Mouse (Mus musculus): Measurements from ENCODE around the gene Enoph1. TPM values are rescaled to one million over a fixed set of nuclear protein-coding genes. Genes with fewer than 3 reads are reported as not detected.

The Enoph1 gene
- polyA plus RNA-seq, 1 experiment from 2014 or later = 27.9 TPM

DNA sequence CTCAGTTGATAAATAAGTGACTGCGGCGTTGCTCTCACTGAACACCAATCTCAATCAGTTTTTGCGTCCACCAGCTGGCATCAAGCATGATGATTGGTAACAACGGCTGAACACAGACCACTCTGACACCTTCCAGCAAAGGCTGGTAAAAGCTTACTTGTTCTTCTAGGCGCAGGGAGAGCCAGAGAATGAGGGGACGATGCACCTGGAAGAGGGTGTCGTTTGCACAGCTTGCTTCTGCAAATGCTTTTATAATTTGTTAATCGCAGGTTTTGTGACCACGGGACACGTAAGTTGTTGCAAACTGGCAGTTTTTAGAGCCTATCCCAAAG, 51.4 kb downstream of the Enoph1 start:
- WGBS = 49% methylated on average over 10 of the region's 10 CpGs
- DNase-seq (ENCODE audit: low spot score) (no peak), ATAC-seq (no peak)
- H3K4me3 ChIP-seq (ENCODE audit: low read depth, low read length) = no peak overlapping the region
- H3K27ac ChIP-seq (ENCODE audit: low read length) = no peak overlapping the region
- no peak for TF ChIP-seq CTCF (IDR thresholded peaks at IDR 0.05)
- no peak for TF ChIP-seq EP300 (IDR thresholded peaks at IDR 0.05)
- no peaks in the 10 kb centered on the region for H3K36me3 ChIP-seq (ENCODE audit: insufficient read depth, low read length)
- H3K9ac ChIP-seq (replicated peaks; ENCODE audit: low read depth) = no peak overlapping the region
- H3K27me3 ChIP-seq (replicated peaks; ENCODE audit: insufficient read depth, low read length) = no peaks in the 10 kb centered on the region
- no peaks in the 10 kb centered on the region for H3K4me1 ChIP-seq (ENCODE audit: insufficient read depth, low read depth, low read length)
- no peaks in the 10 kb centered on the region for H3K9me3 ChIP-seq (ENCODE audit: low read length)
- H3K4me2 ChIP-seq (replicated peaks; ENCODE audit: low read depth, low read length) = no peak overlapping the region

DNA sequence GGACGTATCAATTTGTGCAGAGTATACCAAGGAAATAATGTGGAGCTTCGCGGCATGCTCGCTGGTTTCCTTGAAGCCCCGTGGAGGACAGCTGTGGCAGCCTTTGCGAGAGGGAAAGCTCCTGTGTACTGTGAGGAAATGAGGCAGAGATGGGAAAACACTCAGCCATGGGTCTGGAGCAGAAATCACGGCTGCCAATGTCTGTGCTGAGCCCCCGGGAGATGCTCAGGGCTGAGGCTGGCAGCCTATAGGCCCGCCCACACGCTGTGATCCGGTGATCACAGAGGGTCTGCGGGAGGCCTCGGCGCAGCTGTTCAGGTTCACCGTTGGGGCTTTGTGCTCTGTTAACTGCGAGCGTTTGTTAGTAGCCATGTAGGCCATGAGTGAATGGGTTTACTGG, 51.8 kb downstream of the Enoph1 start:
- Histone ChIP-seq H3K4me3 (ENCODE audit: low read depth, low read length) (no peak overlapping the region), H3K36me3 (ENCODE audit: insufficient read depth, low read length) (no peaks in the 10 kb centered on the region), H3K9me3 (ENCODE audit: low read length) (no peaks in the 10 kb centered on the region), H3K4me1 (ENCODE audit: insufficient read depth, low read depth, low read length) (no peaks in the 10 kb centered on the region), H3K4me2 (replicated peaks; ENCODE audit: low read depth, low read length) (no peak overlapping the region), H3K27me3 (replicated peaks; ENCODE audit: insufficient read depth, low read length) (no peaks in the 10 kb centered on the region), H3K9ac (replicated peaks; ENCODE audit: low read depth) (no peak overlapping the region), H3K27ac (ENCODE audit: low read length) (no peak overlapping the region)
- 23% methylated on average over 17 of the region's 17 CpGs for WGBS
- DNase-seq (ENCODE audit: low spot score) (no peak), ATAC-seq (no peak)
- TF ChIP-seq CTCF (IDR thresholded peaks at IDR 0.05) (no peak), EP300 (IDR thresholded peaks at IDR 0.05) (no peak)

DNA sequence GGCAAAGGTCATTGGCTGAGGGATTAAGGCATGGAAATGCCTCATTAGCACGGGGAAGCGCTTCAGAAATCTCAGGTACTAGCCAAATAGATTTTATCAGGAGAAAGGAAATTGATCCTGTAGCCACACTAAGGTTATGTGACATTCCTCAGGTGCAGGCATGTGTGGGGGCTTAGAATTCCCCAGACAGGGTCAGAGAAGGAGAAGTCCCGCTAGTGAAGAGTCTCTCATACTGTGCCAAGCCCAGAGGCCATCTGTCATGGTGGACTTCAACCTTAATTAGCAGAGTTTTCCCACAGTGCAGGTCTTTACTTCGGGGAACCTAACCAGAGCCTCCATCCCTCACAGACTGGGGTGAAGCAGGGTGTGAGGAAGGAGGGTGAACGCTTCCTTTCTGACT, 57.2 kb downstream of the Enoph1 start:
- 62% methylated on average over 5 of the region's 5 CpGs for WGBS
- no peak for TF ChIP-seq CTCF (IDR thresholded peaks at IDR 0.05)
- no peak for TF ChIP-seq EP300 (IDR thresholded peaks at IDR 0.05)
- no peaks in the 10 kb centered on the region for H3K27me3 ChIP-seq (replicated peaks; ENCODE audit: insufficient read depth, low read length)
- no peak overlapping the region for H3K27ac ChIP-seq (ENCODE audit: low read length)
- no peak overlapping the region for H3K9ac ChIP-seq (replicated peaks; ENCODE audit: low read depth)
- no peak overlapping the region for H3K4me3 ChIP-seq (ENCODE audit: low read depth, low read length)
- H3K36me3 ChIP-seq (ENCODE audit: insufficient read depth, low read length) = no peaks in the 10 kb centered on the region
- ATAC-seq (no peak), DNase-seq (ENCODE audit: low spot score) (no peak)
- H3K4me2 ChIP-seq (replicated peaks; ENCODE audit: low read depth, low read length) = no peak overlapping the region
- H3K4me1 ChIP-seq (ENCODE audit: insufficient read depth, low read depth, low read length) = no peaks in the 10 kb centered on the region
- no peaks in the 10 kb centered on the region for H3K9me3 ChIP-seq (ENCODE audit: low read length)

GRCm38 (mm10) chr5:100097967-100098366, 58.2 kb downstream of the Enoph1 start:
- Histone ChIP-seq H3K27me3 (replicated peaks; ENCODE audit: insufficient read depth, low read length) (no peaks in the 10 kb centered on the region), H3K9me3 (ENCODE audit: low read length) (no peaks in the 10 kb centered on the region), H3K36me3 (ENCODE audit: insufficient read depth, low read length) (no peaks in the 10 kb centered on the region), H3K4me3 (ENCODE audit: low read depth, low read length) (no peak overlapping the region), H3K4me2 (replicated peaks; ENCODE audit: low read depth, low read length) (no peak overlapping the region), H3K4me1 (ENCODE audit: insufficient read depth, low read depth, low read length) (no peaks in the 10 kb centered on the region), H3K27ac (ENCODE audit: low read length) (no peak overlapping the region), H3K9ac (replicated peaks; ENCODE audit: low read depth) (no peak overlapping the region)
- TF ChIP-seq EP300 (IDR thresholded peaks at IDR 0.05) (no peak), CTCF (IDR thresholded peaks at IDR 0.05) (no peak)
- DNase-seq (ENCODE audit: low spot score) (no peak), ATAC-seq (no peak)
- 86% methylated on average over 4 of the region's 4 CpGs for WGBS

- no peak overlapping the region for H3K4me3 ChIP-seq (ENCODE audit: low read depth, low read length)
- peak; percentile 53 for ATAC-seq
- no peaks in the 10 kb centered on the region for H3K9me3 ChIP-seq (ENCODE audit: low read length)
- H3K4me1 ChIP-seq (ENCODE audit: insufficient read depth, low read depth, low read length) = no peaks in the 10 kb centered on the region
- DNase-seq (ENCODE audit: low spot score) = peak; percentile 81
- H3K4me2 ChIP-seq (replicated peaks; ENCODE audit: low read depth, low read length) = no peak overlapping the region
- TF ChIP-seq EP300 (IDR thresholded peaks at IDR 0.05) = no peak
- TF ChIP-seq CTCF (IDR thresholded peaks at IDR 0.05) = no peak
- 55% methylated on average over 1 of the region's 1 CpGs for WGBS
- H3K27me3 ChIP-seq (replicated peaks; ENCODE audit: insufficient read depth, low read length) = no peaks in the 10 kb centered on the region
- H3K9ac ChIP-seq (replicated peaks; ENCODE audit: low read depth) = no peak overlapping the region
- no peaks in the 10 kb centered on the region for H3K36me3 ChIP-seq (ENCODE audit: insufficient read depth, low read length)
- peak overlapping the region; percentile 21; the same call in 1 of the 2 replicates for H3K27ac ChIP-seq (ENCODE audit: low read length)
Observed at GRCm38 (mm10) chr5:100102395-100102794, 62.6 kb downstream of the Enoph1 start.

- Histone ChIP-seq H3K4me1 (ENCODE audit: insufficient read depth, low read depth, low read length) (no peaks in the 10 kb centered on the region), H3K4me3 (ENCODE audit: low read depth, low read length) (no peak overlapping the region), H3K9ac (replicated peaks; ENCODE audit: low read depth) (no peak overlapping the region), H3K4me2 (replicated peaks; ENCODE audit: low read depth, low read length) (no peak overlapping the region), H3K36me3 (ENCODE audit: insufficient read depth, low read length) (no peaks in the 10 kb centered on the region), H3K9me3 (ENCODE audit: low read length) (no peaks in the 10 kb centered on the region), H3K27ac (ENCODE audit: low read length) (no peak overlapping the region), H3K27me3 (replicated peaks; ENCODE audit: insufficient read depth, low read length) (no peaks in the 10 kb centered on the region)
- no peak for TF ChIP-seq CTCF (IDR thresholded peaks at IDR 0.05)
- TF ChIP-seq EP300 (IDR thresholded peaks at IDR 0.05) = 0 out of 2 replicates have a peak, but pooled peaks have one; percentile 19
- 62% methylated on average over 9 of the region's 9 CpGs for WGBS
- ATAC-seq (peak; percentile 87), DNase-seq (ENCODE audit: low spot score) (peak; percentile 90)
Observed at GRCm38 (mm10) chr5:100108866-100109265, 69.1 kb downstream of the Enoph1 start.
